In genomic region chr16:5049774-5050234, GRCm38 (mm10) we compare ENCODE assay signal across 8 mouse cellular contexts. TPM values are rescaled to one million over a fixed set of nuclear protein-coding genes. Genes with fewer than 3 reads are reported as not detected.
DNase-seq lines count a peak whose midpoint lies in the region; ATAC-seq and TF ChIP-seq lines count a peak whose summit lies in the region.

TSS of gene Glyr1 (minus strand) at chr16:5049863.
TSS of gene Ubn1 (plus strand) at chr16:5050057.

- no peaks in the 10 kb centered on the region for H3K27me3 ChIP-seq in kidney, embryonic 14.5 days (ENCODE audit: control insufficient read depth, insufficient read depth, low read length)
- no peaks in the 10 kb centered on the region for H3K27me3 ChIP-seq in limb, embryonic 15.5 days

- peak; percentile 100 for ATAC-seq in kidney, embryonic 14.5 days (ENCODE audit: low FRiP score, low TSS enrichment)
- ATAC-seq in limb, embryonic 15.5 days (ENCODE audit: insufficient number of reproducible peaks, low FRiP score, low TSS enrichment, low read depth): peak; percentile 99

- TF ChIP-seq CTCF in bone marrow macrophage, adult 2 months (IDR thresholded peaks at IDR 0.05; ENCODE audit: low read depth, low read length): no peak
- no peak for TF ChIP-seq CTCF in embryonic fibroblast, embryonic 13.5 days (IDR thresholded peaks at IDR 0.05; ENCODE audit: borderline replicate concordance, insufficient read depth, low read length)

- peaks cover 10% of the 10 kb centered on the region for H3K4me1 ChIP-seq in bone marrow macrophage, adult 2 months (ENCODE audit: control insufficient read depth, insufficient read depth, low read length)
- no peaks in the 10 kb centered on the region for H3K4me1 ChIP-seq in embryonic fibroblast, embryonic 13.5 days (ENCODE audit: control insufficient read depth, insufficient read depth, low read length)
- peaks cover 22% of the 10 kb centered on the region; the same call in 1 of the 2 replicates for H3K4me1 ChIP-seq in kidney, embryonic 14.5 days (ENCODE audit: control insufficient read depth, insufficient read depth, low read length)
- peaks cover 18% of the 10 kb centered on the region; the same call in 1 of the 2 replicates for H3K4me1 ChIP-seq in limb, embryonic 15.5 days

- H3K27ac ChIP-seq in bone marrow macrophage, adult 2 months (ENCODE audit: insufficient read depth, low read depth, low read length): peak within 1 kb of the TSS; percentile 89
- peak within 1 kb of the TSS; percentile 83 for H3K27ac ChIP-seq in embryonic fibroblast, embryonic 13.5 days (ENCODE audit: insufficient read depth, low read length)
- H3K27ac ChIP-seq in kidney, embryonic 14.5 days (ENCODE audit: low read depth, low read length): peak within 1 kb of the TSS; percentile 97
- H3K27ac ChIP-seq in limb, embryonic 15.5 days: peak within 1 kb of the TSS; percentile 96

- 1% methylated on average over 49 of the region's 56 CpGs for WGBS in kidney, embryonic 14.5 days
- WGBS in limb, embryonic 15.5 days: under 1% methylated on average over 54 of the region's 56 CpGs

- H3K9ac ChIP-seq in kidney, embryonic 14.5 days (ENCODE audit: low read depth, low read length): peak within 1 kb of the TSS; percentile 86
- peak within 1 kb of the TSS; percentile 96 for H3K9ac ChIP-seq in limb, embryonic 15.5 days

- H3K36me3 ChIP-seq in kidney, embryonic 14.5 days (ENCODE audit: control insufficient read depth, insufficient read depth, low read length): peaks cover 36% of the 10 kb centered on the region
- peaks cover 32% of the 10 kb centered on the region for H3K36me3 ChIP-seq in limb, embryonic 15.5 days

- no peak for TF ChIP-seq POLR2A in bone marrow macrophage, adult 2 months (IDR thresholded peaks at IDR 0.05; ENCODE audit: borderline replicate concordance, low read depth, low read length)
- TF ChIP-seq POLR2A in embryonic fibroblast, embryonic 13.5 days (IDR thresholded peaks at IDR 0.05; ENCODE audit: low read depth, low read length): peak; percentile 94

- peak; percentile 100 for DNase-seq in A20 (ENCODE audit: low read depth, low spot score)
- peak; percentile 99 for DNase-seq in heart, adult 9 months (ENCODE audit: low spot score in 2 of 2)
- peak; percentile 98 for DNase-seq in monocyte, adult 2 months (ENCODE audit: low read depth in 1 of 2, low spot score in 2 of 2)
- peak; percentile 100 for DNase-seq in spleen, postnatal 36 days (ENCODE audit: low spot score in 2 of 2)

- peak within 1 kb of the TSS; percentile 80 for H3K4me3 ChIP-seq in bone marrow macrophage, adult 2 months (ENCODE audit: insufficient read depth, low read length)
- peak within 1 kb of the TSS; percentile 100 for H3K4me3 ChIP-seq in embryonic fibroblast, embryonic 13.5 days (ENCODE audit: insufficient read depth, low read length)
- H3K4me3 ChIP-seq in kidney, embryonic 14.5 days (ENCODE audit: low read length): peak within 1 kb of the TSS; percentile 76
- peak within 1 kb of the TSS; percentile 87 for H3K4me3 ChIP-seq in limb, embryonic 15.5 days

- H3K4me2 ChIP-seq in kidney, embryonic 14.5 days (replicated peaks; ENCODE audit: low read depth, low read length): peak within 1 kb of the TSS; percentile 89
- peak within 1 kb of the TSS; percentile 76 for H3K4me2 ChIP-seq in limb, embryonic 15.5 days

- no peaks in the 10 kb centered on the region for H3K9me3 ChIP-seq in kidney, embryonic 14.5 days (ENCODE audit: control insufficient read depth, low read length)
- no peaks in the 10 kb centered on the region for H3K9me3 ChIP-seq in limb, embryonic 15.5 days

RNA-seq across cellular contexts. Expression of gene Glyr1, which starts in this region (rescaled TPM):
- polyA plus RNA-seq in bone marrow macrophage, adult 2 months (2012; ENCODE audit: insufficient read depth, insufficient read length, missing spikeins): 84.0 and 94.6 TPM in 2 replicates
- polyA plus RNA-seq in embryonic fibroblast, embryonic 13.5 days (2011; ENCODE audit: insufficient read length, low read depth, missing spikeins): 68.0 and 69.9 TPM in 2 replicates
- 66.0 and 96.3 TPM in 2 replicates for polyA plus RNA-seq in kidney, embryonic 14.5 days (2014; fragmentation: Nextera tagmentation; extraction: Ambion mirVana)
- polyA plus RNA-seq in limb, embryonic 15.5 days (2015; fragmentation: Nextera tagmentation; extraction: Ambion mirVana): 127 and 132 TPM in 2 replicates

RNA-seq across cellular contexts. Expression of gene Ubn1, which starts in this region (rescaled TPM):
- polyA plus RNA-seq in bone marrow macrophage, adult 2 months (2012; ENCODE audit: insufficient read depth, insufficient read length, missing spikeins): 35.1 and 37.6 TPM in 2 replicates
- 23.8 and 30.7 TPM in 2 replicates for polyA plus RNA-seq in embryonic fibroblast, embryonic 13.5 days (2011; ENCODE audit: insufficient read length, low read depth, missing spikeins)
- polyA plus RNA-seq in kidney, embryonic 14.5 days (2014; fragmentation: Nextera tagmentation; extraction: Ambion mirVana): 21.7 and 26.3 TPM in 2 replicates
- 16.9 and 19.6 TPM in 2 replicates for polyA plus RNA-seq in limb, embryonic 15.5 days (2015; fragmentation: Nextera tagmentation; extraction: Ambion mirVana)

Comparison
In these comparisons a context has a peak if more than half of its experiments do, and no peak if none do; other contexts are left out.
1. Peak in every context shown above with its lines: DNase-seq, ATAC-seq, H3K4me3 ChIP-seq and H3K27ac ChIP-seq.